Mouse (Mus musculus) testis, adult 2 months (tissue): ENCODE measurements around the gene C3.

Source experiments
- CTCF ChIP-seq: fragments of 200-500 bp; IDR thresholded peaks from 2 replicates; pipeline ENCODE4 v1.5.1; 2012; ENCODE audit warnings: low read depth, mild to moderate bottlenecking, inconsistent platforms, low read length, moderate library complexity; ENCODE audit not compliant: control insufficient read depth, insufficient read depth, insufficient replicate concordance
- POLR2A ChIP-seq: fragments of 200-500 bp; IDR thresholded peaks from 2 replicates; pipeline ENCODE4 v1.6.1; 2012; ENCODE audit warnings: low read depth, mild to moderate bottlenecking, inconsistent platforms, low read length, moderate library complexity; ENCODE audit not compliant: control insufficient read depth

DNA sequence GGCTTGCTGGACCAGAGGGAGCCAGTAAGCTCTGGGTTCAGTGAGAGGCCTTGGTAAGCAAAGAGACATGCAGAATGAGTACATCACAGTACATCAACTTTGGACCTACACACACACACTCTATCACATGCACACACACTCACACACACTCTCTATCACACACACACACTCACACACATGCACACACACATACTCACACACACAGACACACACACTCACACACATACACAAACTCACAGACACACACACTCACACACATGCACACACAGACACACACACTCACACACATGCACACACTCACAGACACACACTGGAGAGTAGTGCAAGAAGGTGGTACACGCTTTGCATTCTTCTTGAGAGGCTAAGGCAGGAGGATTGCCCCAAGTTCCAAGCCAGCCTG lies 4.3 kb upstream of the C3 start:
- TF ChIP-seq POLR2A (no peak), CTCF (no peak)
